Mouse (Mus musculus): ENCODE results near the gene Mettl7b. TPM values are rescaled to one million over a fixed set of nuclear protein-coding genes. Genes with fewer than 3 reads are reported as not detected.
A peak's percentile ranks its signal among the peaks of the same experiment; 100 is the strongest.

Gene Mettl7b
- polyA plus RNA-seq, 1 experiment from 2014 or later, result not detected

- Histone ChIP-seq H3K27ac (no peak overlapping the region), H3K4me3 (peak overlapping the region; percentile 86; the same call in 1 of the 2 replicates)
- 93% methylated on average over 6 of the region's 6 CpGs for WGBS
These were observed 49.4 kb downstream of the Mettl7b start for GRCm38 (mm10) chr10:128911430-128911829.

DNA sequence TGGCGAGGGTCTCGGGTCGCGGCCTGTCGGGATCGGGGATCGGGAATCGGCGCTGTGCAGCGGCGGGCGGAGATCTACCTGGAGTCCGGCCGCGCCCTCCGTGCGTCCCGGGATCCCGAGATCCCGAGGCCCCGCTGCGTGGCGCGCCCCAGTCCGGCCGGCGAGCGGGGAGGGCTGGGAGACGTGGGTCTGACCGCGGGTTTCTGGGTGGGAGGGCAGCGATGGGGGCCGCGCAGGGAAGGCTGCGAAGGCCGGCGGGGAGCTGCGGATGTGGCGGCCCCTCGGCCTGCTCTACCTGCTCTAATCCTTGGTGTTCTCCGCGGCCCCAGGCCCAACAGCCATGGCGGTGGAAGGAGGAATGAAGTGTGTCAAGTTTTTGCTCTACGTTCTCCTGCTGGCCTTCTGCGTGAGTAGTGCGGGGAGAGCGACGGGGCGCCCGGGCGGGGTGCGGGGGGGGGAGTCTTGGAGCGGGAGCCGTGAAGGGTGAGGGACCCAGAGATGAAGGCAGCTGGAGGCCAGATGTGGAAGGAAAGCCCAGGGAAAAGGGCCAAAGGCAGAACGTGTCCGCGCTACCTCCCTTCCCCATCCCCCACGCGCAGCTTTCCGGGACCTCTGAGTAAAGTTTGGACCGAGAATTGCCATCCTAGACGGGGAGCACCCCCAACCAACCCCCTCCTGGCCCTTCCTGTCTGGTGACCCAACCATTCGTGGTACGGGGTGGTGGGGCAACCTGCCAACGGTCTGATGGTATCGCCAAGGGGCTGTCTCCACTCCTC lies 50.5 kb downstream of the Mettl7b start:
- Histone ChIP-seq H3K27me3 (ENCODE audit: poor library complexity, severe bottlenecking) (peaks cover 35% of the 10 kb centered on the region), H3K27ac (peak overlapping the region; percentile 92), H3K9me3 (no peaks in the 10 kb centered on the region), H3K4me3 (peak overlapping the region; percentile 86), H3K36me3 (replicated peaks) (peaks cover 32% of the 10 kb centered on the region), H3K4me1 (peaks cover 40% of the 10 kb centered on the region)
- 3% methylated on average over 60 of the region's 66 CpGs for WGBS
- DNase-seq (ENCODE audit: extremely low spot score, low spot score), result peak; percentile 53

More at GRCm38 (mm10) chr10:128911430-128911829, 49.4 kb downstream of the Mettl7b start:
- DNase-seq (ENCODE audit: extremely low spot score, low spot score), result no peak
- Histone ChIP-seq H3K36me3 (replicated peaks) (peaks cover 41% of the 10 kb centered on the region), H3K9me3 (no peaks in the 10 kb centered on the region), H3K27me3 (ENCODE audit: poor library complexity, severe bottlenecking) (peaks cover 35% of the 10 kb centered on the region), H3K4me1 (peaks cover 40% of the 10 kb centered on the region)

- WGBS, result under 1% methylated on average over 37 of the region's 41 CpGs
- H3K27me3 ChIP-seq (ENCODE audit: poor library complexity, severe bottlenecking), result peaks cover 35% of the 10 kb centered on the region
- H3K27ac ChIP-seq, result peak overlapping the region; percentile 92
- H3K4me3 ChIP-seq, result peak overlapping the region; percentile 86
- peaks cover 40% of the 10 kb centered on the region for H3K4me1 ChIP-seq
- peak; percentile 82 for DNase-seq (ENCODE audit: extremely low spot score, low spot score)
- H3K9me3 ChIP-seq, result no peaks in the 10 kb centered on the region
- H3K36me3 ChIP-seq (replicated peaks), result peaks cover 28% of the 10 kb centered on the region
These were observed 51.2 kb downstream of the Mettl7b start for GRCm38 (mm10) chr10:128909567-128910028.

- DNase-seq (ENCODE audit: extremely low spot score, low spot score), result no peak
These were observed 51.9 kb downstream of the Mettl7b start for GRCm38 (mm10) chr10:128908778-128909448.

More at GRCm38 (mm10) chr10:128908778-128909448, 51.9 kb downstream of the Mettl7b start:
- peaks cover 35% of the 10 kb centered on the region for H3K27me3 ChIP-seq (ENCODE audit: poor library complexity, severe bottlenecking)
- peaks cover 24% of the 10 kb centered on the region for H3K36me3 ChIP-seq (replicated peaks)
- no peaks in the 10 kb centered on the region for H3K9me3 ChIP-seq
- peaks cover 39% of the 10 kb centered on the region for H3K4me1 ChIP-seq
- peak overlapping the region; percentile 86 for H3K4me3 ChIP-seq
- H3K27ac ChIP-seq, result peak overlapping the region; percentile 92
- 61% methylated on average over 13 of the region's 13 CpGs for WGBS

Other genes starting within 250 kb of the Mettl7b start
- 3.5 and 3.6 TPM in 2 replicates for gene Dgka, start 216.1 kb downstream of the Mettl7b start, polyA plus RNA-seq (2016; fragmentation: Nextera tagmentation; extraction: Ambion mirVana)
- gene Pym1, start 213.1 kb downstream of the Mettl7b start, polyA plus RNA-seq (2016; fragmentation: Nextera tagmentation; extraction: Ambion mirVana), result 57.1 and 63.8 TPM in 2 replicates
- 0.24 and 0.44 TPM in 2 replicates for gene Mmp19, start 170.1 kb downstream of the Mettl7b start, polyA plus RNA-seq (2016; fragmentation: Nextera tagmentation; extraction: Ambion mirVana)
- 49.4 and 49.9 TPM in 2 replicates for gene Dnajc14, start 156.9 kb downstream of the Mettl7b start, polyA plus RNA-seq (2016; fragmentation: Nextera tagmentation; extraction: Ambion mirVana)
- 19.0 and 19.2 TPM in 2 replicates for gene Tmem198b, start 156.6 kb downstream of the Mettl7b start, polyA plus RNA-seq (2016; fragmentation: Nextera tagmentation; extraction: Ambion mirVana)
- 247 and 263 TPM in 2 replicates for gene Sarnp, start 143.7 kb downstream of the Mettl7b start, polyA plus RNA-seq (2016; fragmentation: Nextera tagmentation; extraction: Ambion mirVana)
- gene Ormdl2, start 139.3 kb downstream of the Mettl7b start, polyA plus RNA-seq (2016; fragmentation: Nextera tagmentation; extraction: Ambion mirVana), result 88.0 and 92.9 TPM in 2 replicates
- gene Gdf11, start 69.3 kb downstream of the Mettl7b start, polyA plus RNA-seq (2016; fragmentation: Nextera tagmentation; extraction: Ambion mirVana), result 9.7 and 10.7 TPM in 2 replicates
- 179 and 184 TPM in 2 replicates for gene Cd63, start 60.0 kb downstream of the Mettl7b start, polyA plus RNA-seq (2016; fragmentation: Nextera tagmentation; extraction: Ambion mirVana)
- gene Rdh5, start 38.1 kb downstream of the Mettl7b start, polyA plus RNA-seq (2016; fragmentation: Nextera tagmentation; extraction: Ambion mirVana), result 11.0 and 12.8 TPM in 2 replicates
- 166 and 178 TPM in 2 replicates for gene Bloc1s1, start 37.0 kb downstream of the Mettl7b start, polyA plus RNA-seq (2016; fragmentation: Nextera tagmentation; extraction: Ambion mirVana)
- gene Itga7, start 27.2 kb downstream of the Mettl7b start, polyA plus RNA-seq (2016; fragmentation: Nextera tagmentation; extraction: Ambion mirVana), result 0.15 and 0.36 TPM in 2 replicates
- gene Olfr9, start 28.4 kb upstream of the Mettl7b start, polyA plus RNA-seq (2016; fragmentation: Nextera tagmentation; extraction: Ambion mirVana), result not detected in 2 replicates
- gene Olfr763, start 49.8 kb upstream of the Mettl7b start, polyA plus RNA-seq (2016; fragmentation: Nextera tagmentation; extraction: Ambion mirVana), result not detected in 2 replicates
- gene Olfr764-ps1, start 78.9 kb upstream of the Mettl7b start, polyA plus RNA-seq (2016; fragmentation: Nextera tagmentation; extraction: Ambion mirVana), result not detected in 2 replicates
- not detected in 2 replicates for gene Olfr765, start 89.0 kb upstream of the Mettl7b start, polyA plus RNA-seq (2016; fragmentation: Nextera tagmentation; extraction: Ambion mirVana)
- gene Olfr766-ps1, start 108.0 kb upstream of the Mettl7b start, polyA plus RNA-seq (2016; fragmentation: Nextera tagmentation; extraction: Ambion mirVana), result not detected in 2 replicates
- not detected in 2 replicates for gene Olfr767, start 121.9 kb upstream of the Mettl7b start, polyA plus RNA-seq (2016; fragmentation: Nextera tagmentation; extraction: Ambion mirVana)
- not detected in 2 replicates for gene Olfr768, start 138.4 kb upstream of the Mettl7b start, polyA plus RNA-seq (2016; fragmentation: Nextera tagmentation; extraction: Ambion mirVana)
- not detected in 2 replicates for gene Olfr769, start 156.9 kb upstream of the Mettl7b start, polyA plus RNA-seq (2016; fragmentation: Nextera tagmentation; extraction: Ambion mirVana)
- not detected in 2 replicates for gene Olfr770, start 178.0 kb upstream of the Mettl7b start, polyA plus RNA-seq (2016; fragmentation: Nextera tagmentation; extraction: Ambion mirVana)
- gene Olfr771, start 203.8 kb upstream of the Mettl7b start, polyA plus RNA-seq (2016; fragmentation: Nextera tagmentation; extraction: Ambion mirVana), result not detected in 2 replicates
- gene Olfr772, start 216.9 kb upstream of the Mettl7b start, polyA plus RNA-seq (2016; fragmentation: Nextera tagmentation; extraction: Ambion mirVana), result not detected in 2 replicates
- not detected in 2 replicates for gene Olfr773, start 226.4 kb upstream of the Mettl7b start, polyA plus RNA-seq (2016; fragmentation: Nextera tagmentation; extraction: Ambion mirVana)

Data from forebrain, embryonic 10.5 days (tissue).